Mouse (Mus musculus) testis, adult 2 months (tissue): ENCODE results near the gene Olfr694.

Experiments
- CTCF ChIP-seq: fragments of 200-500 bp; IDR thresholded peaks from 2 replicates; pipeline ENCODE4 v1.5.1; 2012; ENCODE audit warnings: low read depth, mild to moderate bottlenecking, inconsistent platforms, low read length, moderate library complexity; ENCODE audit not compliant: control insufficient read depth, insufficient read depth, insufficient replicate concordance
- POLR2A ChIP-seq: fragments of 200-500 bp; IDR thresholded peaks from 2 replicates; pipeline ENCODE4 v1.6.1; 2012; ENCODE audit warnings: low read depth, mild to moderate bottlenecking, inconsistent platforms, low read length, moderate library complexity; ENCODE audit not compliant: control insufficient read depth

DNA sequence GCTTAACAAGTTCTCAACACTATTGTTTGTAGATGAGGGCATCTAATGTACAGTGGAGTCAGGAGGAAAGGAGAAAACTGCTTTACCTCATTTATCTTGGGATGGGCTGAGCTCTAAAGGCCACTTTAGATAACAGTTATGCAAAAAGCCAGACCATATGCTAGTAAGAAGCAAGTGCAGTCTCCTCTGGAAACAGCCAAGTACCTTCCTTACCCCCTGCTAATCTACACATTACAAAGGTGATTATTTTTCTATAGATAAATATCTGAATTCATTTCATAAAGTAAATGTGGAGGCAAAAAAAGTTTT is 39.3 kb downstream of the Olfr694 start:
- TF ChIP-seq POLR2A (no peak), CTCF (no peak)
